In the genomic region with DNA sequence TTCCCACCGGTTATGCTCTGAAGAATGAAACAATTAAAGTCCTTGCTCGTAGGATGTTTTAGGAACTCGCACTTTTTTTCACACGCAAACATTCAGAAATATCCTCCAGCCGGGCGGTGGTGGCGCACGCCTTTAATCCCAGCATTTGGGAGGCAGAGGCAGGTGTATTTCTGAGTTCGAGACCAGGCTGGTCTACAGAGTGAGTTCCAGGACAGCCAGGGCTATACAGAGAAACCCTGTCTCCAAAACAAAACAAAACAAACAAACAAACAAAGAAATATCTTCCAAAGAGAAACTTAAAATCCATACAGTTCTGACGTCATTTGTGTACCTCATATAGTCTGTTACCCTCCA, we compare ENCODE assay signal across 10 mouse cellular contexts. TPM values are rescaled to one million over a fixed set of nuclear protein-coding genes. Genes with fewer than 3 reads are reported as not detected.
A peak's percentile ranks its signal among the peaks of the same experiment; 100 is the strongest.
DNase-seq lines count a peak whose midpoint lies in the region; ATAC-seq and TF ChIP-seq lines count a peak whose summit lies in the region.
"Not testable (repeated sequence)": the region's sequence is repeated elsewhere in the genome, so short reads cannot be mapped to it uniquely, and the experiment has no call there.
"Had no signal": no experiment of that assay in that cellular context is flagged by ENCODE, and none has a peak within 500 bp of the region (broad histone marks: within the 10 kb centered on the region; RNA-seq: fewer than 3 reads in every experiment).

No protein-coding gene starts in this region.

- H3K36me3 ChIP-seq in E14TG2a.4 (ENCODE audit: insufficient read depth, low read length): peaks cover 33% of the 10 kb centered on the region
- peaks cover 25% of the 10 kb centered on the region for H3K36me3 ChIP-seq in embryonic facial prominence, embryonic 13.5 days
- peaks cover 23% of the 10 kb centered on the region for H3K36me3 ChIP-seq in hindbrain, embryonic 14.5 days (replicated peaks; ENCODE audit: control insufficient read depth, insufficient read depth)
- peaks cover 25% of the 10 kb centered on the region for H3K36me3 ChIP-seq in liver, embryonic 15.5 days (replicated peaks)
- peaks cover 25% of the 10 kb centered on the region for H3K36me3 ChIP-seq in midbrain, embryonic 14.5 days (ENCODE audit: control insufficient read depth, insufficient read depth, low read length)
- not testable (repeated sequence) for H3K36me3 ChIP-seq in stomach, embryonic 15.5 days

- not testable (repeated sequence) for TF ChIP-seq CTCF in E14TG2a.4 (conservative IDR thresholded peaks at IDR 0.05; ENCODE audit: low read length); layer of hippocampus, adult 2 months (conservative IDR thresholded peaks at IDR 0.05)

- not testable (repeated sequence) for H3K27ac ChIP-seq in embryonic facial prominence, embryonic 13.5 days; hindbrain, embryonic 14.5 days; layer of hippocampus, adult 2 months; midbrain, embryonic 14.5 days (replicated peaks; ENCODE audit: low read depth, low read length); stomach, embryonic 15.5 days
- H3K27ac ChIP-seq in liver, embryonic 15.5 days (replicated peaks): peak overlapping the region; percentile 70

- H3K4me1 ChIP-seq in E14TG2a.4 (replicated peaks; ENCODE audit: low read depth, low read length): peaks cover 23% of the 10 kb centered on the region
- not testable (repeated sequence) for H3K4me1 ChIP-seq in embryonic facial prominence, embryonic 13.5 days; midbrain, embryonic 14.5 days (ENCODE audit: control insufficient read depth, insufficient read depth, low read length); stomach, embryonic 15.5 days
- H3K4me1 ChIP-seq in hindbrain, embryonic 14.5 days (replicated peaks; ENCODE audit: control insufficient read depth, insufficient read depth, low read length): peaks cover 11% of the 10 kb centered on the region
- H3K4me1 ChIP-seq in liver, embryonic 15.5 days (replicated peaks): peaks cover 10% of the 10 kb centered on the region; the same call in 1 of the 2 replicates

- not testable (repeated sequence) for H3K27me3 ChIP-seq in E14TG2a.4 (ENCODE audit: insufficient read depth, low read length); embryonic facial prominence, embryonic 13.5 days; hindbrain, embryonic 14.5 days (ENCODE audit: control insufficient read depth, insufficient read depth, low read length); liver, embryonic 15.5 days; midbrain, embryonic 14.5 days (ENCODE audit: control insufficient read depth, insufficient read depth, low read length); stomach, embryonic 15.5 days (replicated peaks)

- H3K4me3 ChIP-seq in E14TG2a.4 (replicated peaks; ENCODE audit: low read length): peak overlapping the region; percentile 91
- H3K4me3 ChIP-seq in embryonic facial prominence, embryonic 13.5 days: peak overlapping the region; percentile 88
- H3K4me3 ChIP-seq in hindbrain, embryonic 14.5 days (replicated peaks; ENCODE audit: low read length): peak overlapping the region; percentile 94
- peak overlapping the region; percentile 89 for H3K4me3 ChIP-seq in layer of hippocampus, adult 2 months
- H3K4me3 ChIP-seq in liver, embryonic 15.5 days (replicated peaks): peak overlapping the region; percentile 88
- H3K4me3 ChIP-seq in midbrain, embryonic 14.5 days (replicated peaks; ENCODE audit: low read depth, low read length): peak overlapping the region; percentile 85
- peak overlapping the region; percentile 79 for H3K4me3 ChIP-seq in stomach, embryonic 15.5 days (replicated peaks)

- WGBS in embryonic facial prominence, embryonic 13.5 days: 10% methylated on average over 10 of the region's 10 CpGs
- 8% methylated on average over 10 of the region's 10 CpGs for WGBS in hindbrain, embryonic 14.5 days
- WGBS in liver, embryonic 15.5 days (ENCODE audit: insufficient replicate concordance): 6% methylated on average over 10 of the region's 10 CpGs
- WGBS in midbrain, embryonic 14.5 days: 10% methylated on average over 10 of the region's 10 CpGs
- WGBS in stomach, embryonic 15.5 days: 9% methylated on average over 10 of the region's 10 CpGs

- H3K4me2 ChIP-seq in embryonic facial prominence, embryonic 13.5 days: peak overlapping the region; percentile 54
- H3K4me2 ChIP-seq in hindbrain, embryonic 14.5 days (replicated peaks): peak overlapping the region; percentile 50
- H3K4me2 ChIP-seq in liver, embryonic 15.5 days: peak overlapping the region; percentile 84
- peak overlapping the region; percentile 43 for H3K4me2 ChIP-seq in midbrain, embryonic 14.5 days (ENCODE audit: low read length)
- H3K4me2 ChIP-seq in stomach, embryonic 15.5 days: peak overlapping the region; percentile 53

- not testable (repeated sequence) for H3K9me3 ChIP-seq in E14TG2a.4 (ENCODE audit: low read length); embryonic facial prominence, embryonic 13.5 days; hindbrain, embryonic 14.5 days (ENCODE audit: control insufficient read depth, low read length); liver, embryonic 15.5 days (replicated peaks); midbrain, embryonic 14.5 days (ENCODE audit: control insufficient read depth, low read length); stomach, embryonic 15.5 days

- H3K9ac ChIP-seq in embryonic facial prominence, embryonic 13.5 days; hindbrain, embryonic 14.5 days; midbrain, embryonic 14.5 days (replicated peaks; ENCODE audit: low read length); stomach, embryonic 15.5 days: not testable (repeated sequence)
- H3K9ac ChIP-seq in liver, embryonic 15.5 days: 0 out of 2 replicates have a peak overlapping the region, but pooled peaks have one; percentile 27

- DNase-seq in gastrocnemius, postnatal 14 days: peak; percentile 3
- not testable (repeated sequence) for DNase-seq in hindbrain, embryonic 14.5 days (ENCODE audit: low spot score); layer of hippocampus, adult 2 months (ENCODE audit: low spot score in 2 of 2); midbrain, embryonic 14.5 days

- intact Hi-C loops in gastrocnemius, postnatal 14 days (cut with DNase I; ENCODE audit: low total_unique reads): not testable (repeated sequence)

- ATAC-seq in embryonic facial prominence, embryonic 13.5 days (ENCODE audit: insufficient number of reproducible peaks, insufficient read depth, low FRiP score, low TSS enrichment, low read depth): peak; percentile 12; the same call in 1 of the 2 replicates
- peak; percentile 58 for ATAC-seq in hindbrain, embryonic 14.5 days (ENCODE audit: low FRiP score)
- peak; percentile 32 for ATAC-seq in liver, embryonic 15.5 days (ENCODE audit: insufficient read depth)
- peak; percentile 58 for ATAC-seq in midbrain, embryonic 14.5 days (ENCODE audit: low FRiP score, low TSS enrichment)
- peak; percentile 24; the same call in 1 of the 2 replicates for ATAC-seq in stomach, embryonic 15.5 days (ENCODE audit: insufficient read depth, low FRiP score, low read depth)

RNA-seq across cellular contexts. Expression of a gene that starts 0.4 kb away (rescaled TPM):
- 28.5 and 33.7 TPM in 2 replicates for polyA plus RNA-seq in embryonic facial prominence, embryonic 13.5 days (2015; fragmentation: Nextera tagmentation; extraction: Ambion mirVana)
- total RNA-seq in gastrocnemius, postnatal 14 days (2021): 10 to 100 TPM; 17.5 to 19.5 TPM
- polyA plus RNA-seq in hindbrain, embryonic 14.5 days (2014; fragmentation: Nextera tagmentation; extraction: Ambion mirVana): 25.7 and 27.1 TPM in 2 replicates
- 10 to 100 TPM; 17.3 to 17.6 TPM for total RNA-seq in layer of hippocampus, adult 2 months (2021)
- polyA plus RNA-seq in liver, embryonic 15.5 days (2015; fragmentation: Nextera tagmentation; extraction: Ambion mirVana): 16.7 TPM in 2 replicates
- 27.2 TPM in 2 replicates for polyA plus RNA-seq in midbrain, embryonic 14.5 days (2014; fragmentation: Nextera tagmentation; extraction: Ambion mirVana)
- 34.3 and 35.3 TPM in 2 replicates for polyA plus RNA-seq in stomach, embryonic 15.5 days (2015; fragmentation: Nextera tagmentation; extraction: Ambion mirVana)

RNA-seq across cellular contexts. Expression of a gene that starts 1.0 kb away (rescaled TPM):
- 0.56 and 1.2 TPM in 2 replicates for polyA plus RNA-seq in embryonic facial prominence, embryonic 13.5 days (2015; fragmentation: Nextera tagmentation; extraction: Ambion mirVana)
- total RNA-seq in gastrocnemius, postnatal 14 days (2021): not detected
- 0.64 and 0.76 TPM in 2 replicates for polyA plus RNA-seq in hindbrain, embryonic 14.5 days (2014; fragmentation: Nextera tagmentation; extraction: Ambion mirVana)
- under 1 TPM in 1 of 2 experiments, not detected in 1; 0.54 TPM for total RNA-seq in layer of hippocampus, adult 2 months (2021)
- 0.14 and 0.23 TPM in 2 replicates for polyA plus RNA-seq in liver, embryonic 15.5 days (2015; fragmentation: Nextera tagmentation; extraction: Ambion mirVana)
- 1.8 and 1.9 TPM in 2 replicates for polyA plus RNA-seq in midbrain, embryonic 14.5 days (2014; fragmentation: Nextera tagmentation; extraction: Ambion mirVana)
- 0.44 and 1.0 TPM in 2 replicates for polyA plus RNA-seq in stomach, embryonic 15.5 days (2015; fragmentation: Nextera tagmentation; extraction: Ambion mirVana)
- total RNA-seq: adrenal gland, postnatal 36 days; hematopoietic stem cell, adult 5-6 weeks had no signal
